Mouse (Mus musculus) c-Kit-positive CD71-negative TER-119-negative erythroid progenitor cells, embryonic 14.5 days (primary cell): ENCODE data around the gene Asb15.

Experiments
- DNase-seq: peaks from one replicate; pipeline ENCODE4 v3.0.0-alpha.2; 2013; ENCODE audit warnings: low read depth

The Asb15 gene

GRCm38 (mm10) chr6:24608129-24608528, 80.2 kb downstream of the Asb15 start:
- no peak for DNase-seq

GRCm38 (mm10) chr6:24608682-24609081, 80.7 kb downstream of the Asb15 start:
- DNase-seq = no peak

GRCm38 (mm10) chr6:24609531-24609930, 81.6 kb downstream of the Asb15 start:
- no peak for DNase-seq

GRCm38 (mm10) chr6:24610358-24610757, 82.4 kb downstream of the Asb15 start:
- no peak for DNase-seq

- no peak for DNase-seq
Measured at GRCm38 (mm10) chr6:24612074-24612755, 84.3 kb downstream of the Asb15 start.

- no peak for DNase-seq
Measured at GRCm38 (mm10) chr6:24613346-24613745, 85.4 kb downstream of the Asb15 start.

- DNase-seq = no peak
Measured at GRCm38 (mm10) chr6:24613918-24614317, 86.0 kb downstream of the Asb15 start.

GRCm38 (mm10) chr6:24616746-24617145, 88.8 kb downstream of the Asb15 start:
- no peak for DNase-seq

- DNase-seq = no peak
Measured at GRCm38 (mm10) chr6:24619285-24620045, 91.5 kb downstream of the Asb15 start.

GRCm38 (mm10) chr6:24620936-24621335, 93.0 kb downstream of the Asb15 start:
- no peak for DNase-seq

- no peak for DNase-seq
Measured at GRCm38 (mm10) chr6:24622098-24622497, 94.2 kb downstream of the Asb15 start.
